Mouse (Mus musculus) kidney, adult 11 months (tissue): ENCODE data around the gene Fdxacb1.

Source experiments
- DNase-seq: peaks from one replicate; pipeline ENCODE4 v3.0.0; 2022

Fdxacb1 gene

GRCm38 (mm10) chr9:50768107-50769002 lies at the start of gene Fdxacb1:
TSS of gene Fdxacb1 (plus strand) at chr9:50768236.
- peak; percentile 99 for DNase-seq

- no peak for DNase-seq
Observed at GRCm38 (mm10) chr9:50718878-50719277, 49.2 kb upstream of the Fdxacb1 start.

- no peak for DNase-seq
Observed at GRCm38 (mm10) chr9:50721061-50721460, 47.0 kb upstream of the Fdxacb1 start.

- DNase-seq = no peak
Observed at GRCm38 (mm10) chr9:50722451-50722911, 45.6 kb upstream of the Fdxacb1 start.

- DNase-seq = peak; percentile 33
Observed at GRCm38 (mm10) chr9:50723406-50723805, 44.6 kb upstream of the Fdxacb1 start.

GRCm38 (mm10) chr9:50724147-50724546 lies 43.9 kb upstream of the Fdxacb1 start:
- DNase-seq = no peak

- DNase-seq = no peak
Observed at GRCm38 (mm10) chr9:50724661-50725330, 43.2 kb upstream of the Fdxacb1 start.

- peak; percentile 27 for DNase-seq
Observed at GRCm38 (mm10) chr9:50725921-50726590, 42.0 kb upstream of the Fdxacb1 start.

GRCm38 (mm10) chr9:50727171-50727924 lies 40.7 kb upstream of the Fdxacb1 start:
- no peak for DNase-seq

- DNase-seq = peak; percentile 59
Observed at GRCm38 (mm10) chr9:50727925-50728651, 39.9 kb upstream of the Fdxacb1 start.

GRCm38 (mm10) chr9:50729600-50729999 lies 38.4 kb upstream of the Fdxacb1 start:
- peak; percentile 38 for DNase-seq

GRCm38 (mm10) chr9:50732560-50732959 lies 35.5 kb upstream of the Fdxacb1 start:
- DNase-seq = no peak

GRCm38 (mm10) chr9:50734989-50735388 lies 33.0 kb upstream of the Fdxacb1 start:
- no peak for DNase-seq

- peak; percentile 95 for DNase-seq
Observed at GRCm38 (mm10) chr9:50738914-50739870, 28.8 kb upstream of the Fdxacb1 start, which contains the start of gene Dixdc1. TSS of gene Dixdc1 (minus strand) at chr9:50739517.

- DNase-seq = no peak
Observed at GRCm38 (mm10) chr9:50740867-50741784, 26.9 kb upstream of the Fdxacb1 start.

GRCm38 (mm10) chr9:50742261-50742660 lies 25.8 kb upstream of the Fdxacb1 start:
- DNase-seq = no peak

- no peak for DNase-seq
Observed at GRCm38 (mm10) chr9:50742744-50743143, 25.3 kb upstream of the Fdxacb1 start.

- no peak for DNase-seq
Observed at GRCm38 (mm10) chr9:50745806-50746205, 22.2 kb upstream of the Fdxacb1 start.

GRCm38 (mm10) chr9:50746214-50746677 lies 21.8 kb upstream of the Fdxacb1 start, which contains the start of gene 2310030G06Rik:
TSS of gene 2310030G06Rik (minus strand) at chr9:50746536.
- peak; percentile 84 for DNase-seq
